Mouse (Mus musculus) midbrain, postnatal 0 days (tissue): ENCODE data around the gene Ulk3. TPM values are rescaled to one million over a fixed set of nuclear protein-coding genes. Genes with fewer than 3 reads are reported as not detected.

Source experiments
- ATAC-seq: fragments of 200-750 bp; cut with Nextera tagmentation; 2 replicates; pipeline ENCODE4 v1.8.0; 2017; ENCODE audit warnings: moderate number of reproducible peaks, mild to moderate bottlenecking, moderate TSS enrichment, moderate library complexity; ENCODE audit not compliant: low FRiP score
- DNase-seq: peaks from one replicate; pipeline ENCODE4 v3.0.0-alpha.2; 2015; ENCODE audit warnings: low spot score
- H3K27ac ChIP-seq: fragments of 300-500 bp; sonication (generic); 2 replicates; pipeline ENCODE4 v1.5.1; 2014; ENCODE audit warnings: low read depth, mild to moderate bottlenecking, low read length, mixed read lengths
- H3K27me3 ChIP-seq: fragments of 300-500 bp; sonication (generic); 2 replicates; pipeline ENCODE4 v1.6.1; 2014; ENCODE audit warnings: low read length, control low read depth, mixed read lengths; ENCODE audit not compliant: insufficient read depth
- H3K36me3 ChIP-seq: fragments of 300-500 bp; sonication (generic); 2 replicates; pipeline ENCODE4 v1.6.1; 2014; ENCODE audit warnings: low read length, control low read depth, mixed read lengths; ENCODE audit not compliant: insufficient read depth
- H3K4me1 ChIP-seq: fragments of 300-500 bp; sonication (generic); 2 replicates; pipeline ENCODE4 v1.6.1; 2014; ENCODE audit warnings: mild to moderate bottlenecking, control low read depth, antibody characterized with exemption, low read length, mixed read lengths; ENCODE audit not compliant: insufficient read depth
- H3K4me2 ChIP-seq: fragments of 300-500 bp; sonication (generic); 2 replicates; pipeline ENCODE4 v1.6.1; 2014; ENCODE audit warnings: low read depth, mild to moderate bottlenecking, low read length, mixed read lengths; ENCODE audit not compliant: poor library complexity, severe bottlenecking
- H3K4me3 ChIP-seq: fragments of 300-500 bp; sonication (generic); 2 replicates; pipeline ENCODE4 v1.5.1; 2014; ENCODE audit warnings: low read depth, mild to moderate bottlenecking, low read length, moderate library complexity
- H3K9ac ChIP-seq: fragments of 300-500 bp; sonication (generic); replicated peaks from 2 replicates; pipeline ENCODE4 v1.6.1; 2014; ENCODE audit warnings: mild to moderate bottlenecking, low read length, moderate library complexity, mixed read lengths; ENCODE audit not compliant: poor library complexity, severe bottlenecking
- H3K9me3 ChIP-seq: fragments of 300-500 bp; sonication (generic); 2 replicates; pipeline ENCODE4 v1.6.1; 2016; ENCODE audit warnings: low read length, control low read depth
- CTCF ChIP-seq: IDR thresholded peaks from 2 replicates; pipeline ENCODE4 v1.5.1; 2016; ENCODE audit warnings: antibody characterized with exemption, mild to moderate bottlenecking
- WGBS: fragments of 180-500 bp; shearing (Covaris S2); extraction: QIAGEN DNeasy Blood & Tissue Kit; methylation state at CpG from one replicate; pipeline ENCODE4 v1.1.7; 2014; 5-methylcytosine and 5-hydroxymethylcytosine counted together
- polyA plus RNA-seq: library from polyadenylated mRNA; unstranded; fragments of >200 nt; fragmentation: Nextera tagmentation; extraction: Ambion mirVana; gene quantifications from 2 replicates; pipeline ENCODE4 v1.2.1, GENCODE M21; 2015
- total RNA-seq: library from RNA; depleted of rRNA; stranded (reverse); fragments of >200 nt; gene quantifications from 2 replicates; pipeline ENCODE4 v1.2.3, GENCODE M21; 2014

The Ulk3 gene
- total and polyA plus RNA-seq, 2 experiments from 2014 or later = 18.9 to 19.9 TPM

GRCm38 (mm10) chr9:57549186-57549585 is 40.1 kb upstream of the Ulk3 start:
- H3K27me3 ChIP-seq = no peaks in the 10 kb centered on the region
- no peak overlapping the region for H3K27ac ChIP-seq
- WGBS = 90% methylated on average over 4 of the region's 4 CpGs
- no peak overlapping the region for H3K4me3 ChIP-seq
- no peak for TF ChIP-seq CTCF
- peaks cover 29% of the 10 kb centered on the region for H3K36me3 ChIP-seq
- no peak for ATAC-seq
- DNase-seq = peak; percentile 73
- no peak overlapping the region for H3K9ac ChIP-seq
- H3K9me3 ChIP-seq = no peaks in the 10 kb centered on the region
- no peak overlapping the region for H3K4me2 ChIP-seq
- peaks cover 4% of the 10 kb centered on the region; the same call in 1 of the 2 replicates for H3K4me1 ChIP-seq

DNA sequence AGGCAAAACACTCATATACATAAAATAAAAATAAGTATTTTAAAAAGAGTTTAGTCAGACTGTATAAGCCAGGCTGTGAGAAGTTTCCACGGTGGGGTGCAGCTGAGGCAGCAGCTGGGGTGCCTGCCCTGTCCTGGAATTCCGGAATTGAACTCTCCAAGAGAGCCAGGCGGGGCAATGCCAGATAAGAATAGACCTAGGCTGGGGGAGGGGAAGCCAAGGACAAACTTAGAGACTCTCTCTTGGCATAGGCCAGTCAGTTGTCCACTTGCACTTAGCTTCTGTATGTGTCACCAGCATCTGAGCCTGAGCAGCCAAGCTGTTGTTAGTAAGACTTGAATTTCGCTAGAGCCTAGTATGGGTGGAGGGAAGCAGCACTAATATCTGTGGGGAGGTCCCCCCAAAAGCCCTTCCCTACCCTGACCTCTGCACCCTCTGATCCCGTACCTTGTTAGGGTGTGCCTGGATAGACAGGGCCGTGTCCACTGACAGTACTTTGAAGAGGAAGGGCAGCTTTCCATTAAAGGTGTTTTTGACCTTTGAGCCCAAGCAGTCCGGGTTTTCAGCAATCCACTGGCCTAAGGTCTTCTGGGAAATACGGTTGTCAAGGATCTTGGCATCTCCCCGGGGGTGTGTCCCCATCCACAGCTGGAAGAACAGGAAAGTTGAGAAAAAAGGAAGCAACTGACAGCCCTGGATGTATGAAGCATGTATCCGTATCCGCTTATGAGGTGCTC is 39.0 kb upstream of the Ulk3 start:
- H3K4me1 ChIP-seq = peaks cover 4% of the 10 kb centered on the region; the same call in 1 of the 2 replicates
- 88% methylated on average over 11 of the region's 11 CpGs for WGBS
- no peak for TF ChIP-seq CTCF

GRCm38 (mm10) chr9:57552139-57552887 is 36.9 kb upstream of the Ulk3 start, which contains the start of gene Mpi:
Gene Mpi, minus strand, starts transcription at chr9:57552763.
- Histone ChIP-seq H3K36me3 (peaks cover 18% of the 10 kb centered on the region), H3K4me1 (peaks cover 4% of the 10 kb centered on the region; the same call in 1 of the 2 replicates), H3K9ac (peak within 1 kb of the TSS; percentile 77), H3K4me2 (peak within 1 kb of the TSS; percentile 89), H3K9me3 (no peaks in the 10 kb centered on the region), H3K4me3 (peak within 1 kb of the TSS; percentile 63), H3K27ac (peak within 1 kb of the TSS; percentile 55; the same call in 1 of the 2 replicates), H3K27me3 (no peaks in the 10 kb centered on the region)
- DNase-seq (peak; percentile 77), ATAC-seq (peak; percentile 44; the same call in 1 of the 2 replicates)
- no peak for TF ChIP-seq CTCF
- WGBS = under 1% methylated on average over 28 of the region's 28 CpGs

More for the DNA sequence above, 39.0 kb upstream of the Ulk3 start:
- H3K9me3 ChIP-seq = no peaks in the 10 kb centered on the region
- DNase-seq = no peak
- H3K4me2 ChIP-seq = no peak overlapping the region
- ATAC-seq = no peak
- peaks cover 24% of the 10 kb centered on the region for H3K36me3 ChIP-seq
- no peak overlapping the region for H3K4me3 ChIP-seq
- no peak overlapping the region for H3K9ac ChIP-seq
- H3K27me3 ChIP-seq = no peaks in the 10 kb centered on the region
- H3K27ac ChIP-seq = no peak overlapping the region

- no peak overlapping the region for H3K4me2 ChIP-seq
- TF ChIP-seq CTCF = no peak
- H3K9ac ChIP-seq = no peak overlapping the region
- no peaks in the 10 kb centered on the region for H3K9me3 ChIP-seq
- no peak overlapping the region for H3K4me3 ChIP-seq
- 74% methylated on average over 11 of the region's 11 CpGs for WGBS
- no peaks in the 10 kb centered on the region for H3K27me3 ChIP-seq
- no peak for ATAC-seq
- H3K36me3 ChIP-seq = peaks cover 14% of the 10 kb centered on the region; the same call in 1 of the 2 replicates
- no peak overlapping the region for H3K27ac ChIP-seq
- DNase-seq = no peak
- H3K4me1 ChIP-seq = peaks cover 4% of the 10 kb centered on the region; the same call in 1 of the 2 replicates
Observed at GRCm38 (mm10) chr9:57553119-57553518, 36.1 kb upstream of the Ulk3 start.

GRCm38 (mm10) chr9:57554753-57555152 is 34.5 kb upstream of the Ulk3 start:
- ATAC-seq (no peak), DNase-seq (no peak)
- Histone ChIP-seq H3K27me3 (no peaks in the 10 kb centered on the region), H3K9ac (no peak overlapping the region), H3K27ac (no peak overlapping the region), H3K4me3 (no peak overlapping the region), H3K4me1 (peaks cover 4% of the 10 kb centered on the region; the same call in 1 of the 2 replicates), H3K36me3 (no peaks in the 10 kb centered on the region), H3K4me2 (no peak overlapping the region), H3K9me3 (no peaks in the 10 kb centered on the region)
- no peak for TF ChIP-seq CTCF
- WGBS = 50% methylated on average over 3 of the region's 3 CpGs
